17 mouse cellular contexts compared by ENCODE assay signal in the genomic region with DNA sequence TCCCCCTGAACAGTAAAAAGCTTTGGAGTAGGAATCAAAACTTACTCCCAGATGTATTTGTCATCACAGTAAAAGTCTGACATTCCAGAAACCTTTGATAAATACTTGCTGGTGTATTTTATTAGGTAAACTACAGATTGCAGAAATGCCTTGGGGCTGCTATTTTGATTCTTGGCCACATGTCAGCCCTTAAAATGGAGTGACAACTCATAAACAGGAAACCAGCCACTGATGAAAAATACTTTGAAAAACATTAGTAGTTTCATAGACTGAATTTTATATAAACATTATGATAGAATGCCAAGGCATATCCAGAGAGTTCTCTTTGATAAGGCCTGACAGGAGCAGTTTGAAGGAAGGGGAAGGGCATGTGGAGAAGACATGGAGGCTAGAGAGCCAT.
"Had no signal": no experiment of that assay in that cellular context is flagged by ENCODE, and none has a peak within 500 bp of the region (broad histone marks: within the 10 kb centered on the region; RNA-seq: fewer than 3 reads in every experiment).

No protein-coding gene starts in this region.

- H3K4me1 ChIP-seq: liver, embryonic 13.5 days; midbrain, embryonic 12.5 days; midbrain, embryonic 15.5 days; neural tube, embryonic 13.5 days; stomach, embryonic 15.5 days had no signal

- H3K4me3 ChIP-seq: left cerebral cortex, adult 2 months; liver, embryonic 13.5 days; midbrain, embryonic 12.5 days; midbrain, embryonic 15.5 days; myocyte; neural tube, embryonic 13.5 days; stomach, embryonic 15.5 days had no signal

- H3K4me2 ChIP-seq: liver, embryonic 13.5 days; midbrain, embryonic 12.5 days; midbrain, embryonic 15.5 days; neural tube, embryonic 13.5 days; stomach, embryonic 15.5 days had no signal

- H3K27ac ChIP-seq: left cerebral cortex, adult 2 months; liver, embryonic 13.5 days; macrophage; midbrain, embryonic 12.5 days; midbrain, embryonic 15.5 days; neural tube, embryonic 13.5 days; stomach, embryonic 15.5 days had no signal

- DNase-seq: kidney, adult 11 months; kidney, adult 9 months; kidney, postnatal 10 days; kidney, postnatal 36 days; layer of hippocampus, postnatal 36 days; liver, embryonic 13.5 days; retina, postnatal 1 day; right cerebral cortex, postnatal 25 days; spleen, adult 18-20 months; thymus, postnatal 25 days had no signal

- ATAC-seq: midbrain, embryonic 15.5 days had no signal

- H3K9ac ChIP-seq: liver, embryonic 13.5 days; midbrain, embryonic 12.5 days; midbrain, embryonic 15.5 days; neural tube, embryonic 13.5 days; stomach, embryonic 15.5 days had no signal

- H3K27me3 ChIP-seq: liver, embryonic 13.5 days; midbrain, embryonic 12.5 days; midbrain, embryonic 15.5 days; neural tube, embryonic 13.5 days; stomach, embryonic 15.5 days had no signal

- H3K9me3 ChIP-seq: liver, embryonic 13.5 days; midbrain, embryonic 12.5 days; midbrain, embryonic 15.5 days; neural tube, embryonic 13.5 days; stomach, embryonic 15.5 days had no signal

- H3K36me3 ChIP-seq: liver, embryonic 13.5 days; midbrain, embryonic 12.5 days; midbrain, embryonic 15.5 days; neural tube, embryonic 13.5 days; stomach, embryonic 15.5 days had no signal
